Mouse (Mus musculus) midbrain, embryonic 12.5 days (tissue): ENCODE measurements around the gene Ninl. TPM values are rescaled to one million over a fixed set of nuclear protein-coding genes. Genes with fewer than 3 reads are reported as not detected.

ENCODE experiments used
- ATAC-seq: fragments of 200-750 bp; cut with Nextera tagmentation; 2 replicates; pipeline ENCODE4 v1.8.0; 2017; ENCODE audit warnings: low read depth, moderate TSS enrichment, moderate library complexity; ENCODE audit not compliant: low FRiP score
- H3K27ac ChIP-seq: fragments of 300-500 bp; sonication (generic); replicated peaks from 2 replicates; pipeline ENCODE4 v1.5.1; 2016; ENCODE audit warnings: mild to moderate bottlenecking
- H3K27me3 ChIP-seq: fragments of 300-500 bp; sonication (generic); 2 replicates; pipeline ENCODE4 v1.6.1; 2016; ENCODE audit warnings: mild to moderate bottlenecking
- H3K36me3 ChIP-seq: fragments of 300-500 bp; sonication (generic); 2 replicates; pipeline ENCODE4 v1.6.1; 2016
- H3K4me1 ChIP-seq: fragments of 300-500 bp; sonication (generic); 2 replicates; pipeline ENCODE4 v1.6.1; 2016
- H3K4me2 ChIP-seq: fragments of 300-500 bp; sonication (generic); replicated peaks from 2 replicates; pipeline ENCODE4 v1.6.1; 2016; ENCODE audit warnings: mild to moderate bottlenecking, moderate library complexity
- H3K4me3 ChIP-seq: fragments of 300-500 bp; sonication (generic); 2 replicates; pipeline ENCODE4 v1.5.1; 2016; ENCODE audit warnings: mild to moderate bottlenecking
- H3K9ac ChIP-seq: fragments of 300-500 bp; sonication (generic); replicated peaks from 2 replicates; pipeline ENCODE4 v1.6.1; 2016; ENCODE audit warnings: mild to moderate bottlenecking, moderate library complexity
- H3K9me3 ChIP-seq: fragments of 300-500 bp; sonication (generic); 2 replicates; pipeline ENCODE4 v1.6.1; 2016; ENCODE audit warnings: mild to moderate bottlenecking
- WGBS: fragments of 180-500 bp; shearing (Covaris S2); methylation state at CpG from one replicate; pipeline ENCODE4 v1.1.7; 2016; 5-methylcytosine and 5-hydroxymethylcytosine counted together
- polyA plus RNA-seq: library from polyadenylated mRNA; unstranded; fragments of >200 nt; fragmentation: Nextera tagmentation; extraction: Ambion mirVana; gene quantifications from 2 replicates; pipeline ENCODE4 v1.2.1, GENCODE M21; 2016

Gene Ninl
- polyA plus RNA-seq, 1 experiment from 2014 or later, result 16.0 TPM

DNA sequence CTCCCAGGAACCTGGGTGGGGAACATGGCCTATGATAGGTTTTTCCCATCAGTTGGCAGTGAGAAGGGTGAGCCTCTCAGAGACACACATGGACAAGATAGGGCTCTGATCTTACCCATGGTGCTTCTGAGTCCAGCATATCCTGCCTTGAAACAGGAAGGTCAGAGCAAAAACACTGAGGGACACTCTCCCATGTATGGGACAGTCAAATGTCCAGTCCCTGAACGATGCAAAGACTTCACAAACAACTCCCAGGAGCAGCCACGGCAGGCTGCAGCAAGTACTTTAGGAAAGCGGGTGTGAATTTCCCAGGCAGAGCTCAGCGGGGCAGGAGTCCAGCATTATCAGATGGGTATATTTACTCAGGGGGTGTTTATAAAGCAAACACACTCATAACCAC is 43.9 kb downstream of the Ninl start:
- 86% methylated on average over 4 of the region's 4 CpGs for WGBS
- peaks cover 20% of the 10 kb centered on the region for H3K4me1 ChIP-seq
- no peak overlapping the region for H3K9ac ChIP-seq
- H3K4me2 ChIP-seq, result no peak overlapping the region
- H3K9me3 ChIP-seq, result no peaks in the 10 kb centered on the region
- no peaks in the 10 kb centered on the region for H3K36me3 ChIP-seq
- no peak for ATAC-seq
- H3K27me3 ChIP-seq, result no peaks in the 10 kb centered on the region
- H3K27ac ChIP-seq, result no peak overlapping the region
- no peak overlapping the region for H3K4me3 ChIP-seq

DNA sequence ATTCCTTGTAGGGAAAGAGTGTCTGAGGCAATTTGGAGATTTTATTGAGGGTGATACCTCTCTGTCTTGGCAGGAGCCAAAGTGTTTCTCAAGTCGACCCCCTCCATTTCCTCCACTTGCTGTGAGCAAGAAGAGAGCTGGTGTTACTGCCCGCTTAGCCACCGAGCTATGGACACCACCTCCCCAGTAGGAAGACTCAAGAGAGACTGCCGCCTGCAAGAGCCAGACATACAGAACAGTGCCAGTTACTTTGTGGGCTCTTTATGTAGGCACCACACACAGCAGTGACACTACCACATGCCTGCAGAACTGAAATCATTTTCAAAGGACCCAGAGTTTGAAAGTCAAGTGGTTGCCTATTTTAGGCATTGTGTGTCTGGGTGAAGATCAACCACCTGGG is 48.1 kb downstream of the Ninl start:
- Histone ChIP-seq H3K27me3 (no peaks in the 10 kb centered on the region), H3K36me3 (no peaks in the 10 kb centered on the region), H3K27ac (no peak overlapping the region), H3K9me3 (no peaks in the 10 kb centered on the region), H3K4me3 (no peak overlapping the region), H3K9ac (no peak overlapping the region), H3K4me1 (no peaks in the 10 kb centered on the region), H3K4me2 (no peak overlapping the region)
- no peak for ATAC-seq
- WGBS, result 92% methylated on average over 4 of the region's 4 CpGs

DNA sequence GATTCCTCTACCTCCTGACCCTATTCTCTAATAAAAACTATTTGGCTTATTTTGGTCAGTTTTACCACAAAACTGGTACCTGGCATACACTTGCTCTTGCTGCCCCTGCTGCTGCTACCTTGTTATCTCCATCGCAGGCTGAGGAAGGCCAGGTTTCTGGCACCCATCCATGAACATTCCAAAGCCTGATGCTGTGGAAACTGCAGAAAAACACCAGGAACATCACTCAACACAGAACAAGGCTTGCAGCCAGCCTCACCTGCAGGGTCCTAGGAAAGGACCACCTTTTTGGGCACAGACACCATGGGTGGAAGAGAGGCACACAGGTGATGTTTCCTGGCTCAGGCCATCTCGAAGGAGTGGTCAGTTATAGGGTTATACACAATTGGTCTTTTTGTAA is 48.7 kb downstream of the Ninl start:
- Histone ChIP-seq H3K9me3 (0 out of 2 replicates have a peak, but pooled peaks cover under 1% of the 10 kb centered on the region), H3K4me3 (no peak overlapping the region), H3K4me1 (no peaks in the 10 kb centered on the region), H3K9ac (no peak overlapping the region), H3K27ac (no peak overlapping the region), H3K27me3 (no peaks in the 10 kb centered on the region), H3K36me3 (no peaks in the 10 kb centered on the region), H3K4me2 (no peak overlapping the region)
- no peak for ATAC-seq
- whole genome bisulfite sequencing, result 97% methylated on average over 2 of the region's 2 CpGs

GRCm38 (mm10) chr2:150985359-150985758 is 53.8 kb downstream of the Ninl start:
- ATAC-seq, result no peak
- 93% methylated on average over 2 of the region's 2 CpGs for WGBS

DNA sequence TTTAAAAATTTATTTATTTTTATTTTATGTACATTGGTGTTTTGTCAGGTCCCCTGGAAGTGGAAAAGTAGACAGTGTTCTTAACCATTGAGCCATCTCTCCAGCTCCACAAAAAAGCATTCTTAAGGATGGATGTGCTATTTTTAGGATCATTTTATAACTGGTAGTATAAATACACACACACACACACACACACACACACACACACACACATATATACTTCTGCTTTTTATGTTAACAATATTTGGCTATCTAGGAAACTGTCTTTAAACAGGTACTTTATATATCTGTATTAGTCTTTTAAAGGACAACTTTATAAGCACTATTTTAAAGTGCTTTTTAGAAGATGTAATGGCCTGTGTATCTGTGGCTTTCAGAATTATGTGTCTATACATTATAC is 57.1 kb downstream of the Ninl start:
- Histone ChIP-seq H3K4me1 (no peaks in the 10 kb centered on the region), H3K9me3 (0 out of 2 replicates have a peak, but pooled peaks cover 3% of the 10 kb centered on the region), H3K9ac (no peak overlapping the region), H3K4me3 (no peak overlapping the region), H3K27ac (no peak overlapping the region), H3K27me3 (no peaks in the 10 kb centered on the region), H3K36me3 (peaks cover 12% of the 10 kb centered on the region; the same call in 1 of the 2 replicates), H3K4me2 (no peak overlapping the region)
- ATAC-seq, result no peak

More at GRCm38 (mm10) chr2:150985359-150985758, 53.8 kb downstream of the Ninl start:
- Histone ChIP-seq H3K27me3 (no peaks in the 10 kb centered on the region), H3K4me1 (no peaks in the 10 kb centered on the region), H3K36me3 (no peaks in the 10 kb centered on the region), H3K9me3 (0 out of 2 replicates have a peak, but pooled peaks cover 3% of the 10 kb centered on the region), H3K4me2 (no peak overlapping the region), H3K4me3 (no peak overlapping the region), H3K27ac (no peak overlapping the region), H3K9ac (no peak overlapping the region)

DNA sequence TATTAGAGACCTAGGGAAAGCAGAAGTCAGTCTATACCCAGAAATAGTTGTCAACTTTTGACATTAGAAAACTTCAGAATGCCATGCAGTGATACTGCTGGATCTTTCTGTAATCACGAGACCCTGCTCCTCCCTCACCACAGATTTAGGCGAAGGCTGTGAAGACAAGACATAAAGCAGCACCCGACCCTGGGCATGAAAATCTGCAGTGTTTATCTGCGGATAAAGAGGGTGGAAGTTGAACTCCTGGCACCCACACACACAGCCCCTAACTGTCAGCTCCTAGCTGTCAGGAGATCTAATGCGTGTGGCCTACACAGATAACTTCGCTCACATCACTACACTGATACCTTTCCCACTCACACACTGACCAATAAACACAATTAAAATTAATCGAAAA is 57.7 kb downstream of the Ninl start:
- no peaks in the 10 kb centered on the region for H3K4me1 ChIP-seq
- no peak overlapping the region for H3K27ac ChIP-seq
- 0 out of 2 replicates have a peak, but pooled peaks cover 3% of the 10 kb centered on the region for H3K9me3 ChIP-seq
- peaks cover 12% of the 10 kb centered on the region; the same call in 1 of the 2 replicates for H3K36me3 ChIP-seq
- no peak overlapping the region for H3K4me3 ChIP-seq
- no peaks in the 10 kb centered on the region for H3K27me3 ChIP-seq
- no peak overlapping the region for H3K4me2 ChIP-seq
- H3K9ac ChIP-seq, result no peak overlapping the region
- ATAC-seq, result no peak
- WGBS, result 91% methylated on average over 7 of the region's 7 CpGs

DNA sequence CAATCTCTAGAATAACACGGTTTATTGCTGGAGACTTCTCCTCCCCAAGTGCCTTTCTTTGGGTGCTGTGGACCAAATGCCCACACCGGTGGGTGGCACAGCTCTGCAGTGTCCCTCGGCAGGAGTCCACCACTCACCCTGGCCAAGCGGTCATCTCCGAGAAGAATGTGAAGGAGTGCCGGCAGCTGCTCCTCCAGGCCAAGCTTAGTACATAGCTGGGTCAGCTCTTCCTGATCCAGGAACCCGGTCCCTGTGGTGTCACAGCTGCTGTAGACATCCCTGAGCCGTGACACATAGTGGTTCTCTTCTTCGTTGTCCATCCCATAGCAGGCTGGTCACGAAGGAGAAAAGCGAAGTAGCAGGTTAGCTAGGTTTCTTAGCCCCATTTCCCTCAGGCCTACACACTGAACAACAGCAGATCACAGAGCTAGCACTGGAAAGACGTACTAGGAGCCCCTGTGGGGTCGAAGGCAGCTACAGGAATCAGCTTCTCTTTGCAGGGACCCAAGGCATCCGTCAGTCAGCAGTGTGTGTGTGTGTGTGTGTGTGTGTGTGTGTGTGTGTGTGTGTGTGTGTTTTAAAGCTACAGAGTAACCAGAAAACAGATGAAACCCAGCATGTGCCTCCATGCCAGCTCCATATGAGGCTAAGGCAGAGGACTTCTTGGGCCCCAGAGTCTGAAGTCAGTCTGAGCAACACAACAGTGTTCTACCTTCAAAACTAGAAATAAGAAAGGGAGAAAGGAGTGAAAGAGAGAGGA is 59.1 kb downstream of the Ninl start:
- no peak for ATAC-seq
- no peaks in the 10 kb centered on the region for H3K9me3 ChIP-seq
- no peak overlapping the region for H3K9ac ChIP-seq
- WGBS, result 89% methylated on average over 14 of the region's 14 CpGs
- no peak overlapping the region for H3K27ac ChIP-seq
- peaks cover 24% of the 10 kb centered on the region for H3K36me3 ChIP-seq
- no peaks in the 10 kb centered on the region for H3K4me1 ChIP-seq
- H3K4me2 ChIP-seq, result no peak overlapping the region
- no peak overlapping the region for H3K4me3 ChIP-seq
- H3K27me3 ChIP-seq, result no peaks in the 10 kb centered on the region

GRCm38 (mm10) chr2:150978791-150979190 is 60.4 kb downstream of the Ninl start:
- H3K27ac ChIP-seq, result no peak overlapping the region
- no peak overlapping the region for H3K9ac ChIP-seq
- H3K4me2 ChIP-seq, result no peak overlapping the region
- ATAC-seq, result no peak
- no peak overlapping the region for H3K4me3 ChIP-seq
- H3K9me3 ChIP-seq, result no peaks in the 10 kb centered on the region
- no peaks in the 10 kb centered on the region for H3K4me1 ChIP-seq
- H3K36me3 ChIP-seq, result peaks cover 35% of the 10 kb centered on the region
- H3K27me3 ChIP-seq, result no peaks in the 10 kb centered on the region
- 93% methylated on average over 3 of the region's 3 CpGs for WGBS

DNA sequence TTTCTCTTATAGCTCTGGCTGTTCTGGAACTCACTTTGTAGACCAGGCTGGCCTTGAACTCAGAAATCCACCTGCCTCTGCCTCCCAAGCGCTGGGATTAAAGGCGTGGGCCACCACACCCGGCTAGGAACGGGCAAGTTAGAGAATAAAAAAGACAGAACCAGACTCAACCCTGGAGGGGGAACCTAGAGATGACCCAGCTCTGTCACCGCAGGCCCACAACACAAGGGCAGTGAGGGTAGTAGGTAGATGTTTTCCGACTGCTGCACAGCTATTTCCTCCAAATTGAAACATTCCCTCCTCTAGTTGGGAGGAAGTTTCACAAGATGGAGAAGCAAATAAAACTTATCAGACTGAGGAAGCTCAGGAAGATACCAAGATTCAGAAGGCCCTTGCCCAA is 61.5 kb downstream of the Ninl start:
- Histone ChIP-seq H3K36me3 (peaks cover 45% of the 10 kb centered on the region), H3K9ac (no peak overlapping the region), H3K4me3 (no peak overlapping the region), H3K27me3 (no peaks in the 10 kb centered on the region), H3K27ac (no peak overlapping the region), H3K4me2 (no peak overlapping the region), H3K4me1 (no peaks in the 10 kb centered on the region), H3K9me3 (no peaks in the 10 kb centered on the region)
- 95% methylated on average over 6 of the region's 6 CpGs for whole genome bisulfite sequencing
- ATAC-seq, result no peak

DNA sequence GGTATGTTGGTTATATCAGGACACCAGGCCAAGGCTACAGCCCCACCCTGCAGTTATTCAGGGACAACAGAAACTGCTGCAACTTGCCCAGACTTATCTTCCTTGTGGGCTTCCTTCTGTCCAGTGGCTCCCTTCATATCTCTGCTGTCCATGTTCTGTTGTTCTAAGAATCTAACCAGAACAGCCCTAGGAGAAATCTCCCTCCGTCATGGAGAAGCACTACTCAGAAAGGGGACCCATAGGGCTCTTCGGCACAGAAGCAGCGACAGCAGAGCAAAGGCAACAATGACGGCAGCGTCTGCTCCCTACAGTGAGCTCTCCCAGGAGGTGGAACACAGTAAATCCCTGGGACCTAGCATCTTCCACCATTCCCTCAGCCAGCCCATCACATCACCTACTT is 62.3 kb downstream of the Ninl start:
- ATAC-seq, result no peak
- H3K4me1 ChIP-seq, result no peaks in the 10 kb centered on the region
- H3K27me3 ChIP-seq, result no peaks in the 10 kb centered on the region
- 93% methylated on average over 5 of the region's 5 CpGs for WGBS
- no peak overlapping the region for H3K4me2 ChIP-seq
- H3K27ac ChIP-seq, result no peak overlapping the region
- no peak overlapping the region for H3K9ac ChIP-seq
- H3K36me3 ChIP-seq, result peaks cover 53% of the 10 kb centered on the region
- no peak overlapping the region for H3K4me3 ChIP-seq
- H3K9me3 ChIP-seq, result no peaks in the 10 kb centered on the region

- ATAC-seq, result no peak
- no peaks in the 10 kb centered on the region for H3K4me1 ChIP-seq
- H3K9me3 ChIP-seq, result no peaks in the 10 kb centered on the region
- H3K4me3 ChIP-seq, result no peak overlapping the region
- WGBS, result 93% methylated on average over 8 of the region's 8 CpGs
- no peak overlapping the region for H3K27ac ChIP-seq
- H3K36me3 ChIP-seq, result peaks cover 67% of the 10 kb centered on the region
- no peaks in the 10 kb centered on the region for H3K27me3 ChIP-seq
- H3K9ac ChIP-seq, result no peak overlapping the region
- H3K4me2 ChIP-seq, result no peak overlapping the region
Measured at GRCm38 (mm10) chr2:150973401-150974115, 65.6 kb downstream of the Ninl start.

DNA sequence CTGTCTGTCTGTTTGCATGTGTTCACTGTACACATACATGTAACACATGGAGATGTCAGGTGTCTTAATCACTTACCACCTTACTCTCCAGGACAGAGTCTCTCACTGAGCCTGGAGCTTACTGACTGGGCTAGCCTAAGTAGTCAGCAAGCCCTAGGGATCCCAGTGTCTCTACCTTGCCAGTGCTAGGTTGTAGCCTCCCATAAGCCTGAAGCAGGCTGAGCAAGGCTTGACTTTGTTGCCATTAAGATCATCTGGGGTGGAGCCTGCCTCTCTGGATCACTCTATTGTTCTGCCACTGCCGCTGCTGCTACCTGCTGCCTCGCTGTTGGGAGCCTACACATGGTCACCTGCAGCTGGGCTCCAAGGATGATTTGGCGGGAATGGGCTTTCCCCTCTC is 66.5 kb downstream of the Ninl start:
- Histone ChIP-seq H3K9ac (no peak overlapping the region), H3K27me3 (no peaks in the 10 kb centered on the region), H3K27ac (no peak overlapping the region), H3K4me2 (no peak overlapping the region), H3K36me3 (peaks cover 72% of the 10 kb centered on the region), H3K4me1 (no peaks in the 10 kb centered on the region), H3K9me3 (no peaks in the 10 kb centered on the region), H3K4me3 (no peak overlapping the region)
- 86% methylated on average over 3 of the region's 3 CpGs for whole genome bisulfite sequencing
- no peak for ATAC-seq
